Mouse (Mus musculus): ENCODE data around the gene Rnf220. TPM values are rescaled to one million over a fixed set of nuclear protein-coding genes. Genes with fewer than 3 reads are reported as not detected.
A peak's percentile ranks its signal among the peaks of the same experiment; 100 is the strongest.

The Rnf220 gene
- total and polyA plus RNA-seq, 2 experiments from 2014 or later, result 25.6 to 62.3 TPM

- Histone ChIP-seq H3K36me3 (replicated peaks; ENCODE audit: control insufficient read depth, insufficient read depth, low read length) (peaks cover 36% of the 10 kb centered on the region), H3K27me3 (ENCODE audit: control insufficient read depth, insufficient read depth, low read length) (no peaks in the 10 kb centered on the region), H3K9me3 (replicated peaks; ENCODE audit: control insufficient read depth, low read length) (no peaks in the 10 kb centered on the region), H3K4me3 (ENCODE audit: low read depth, low read length) (peak overlapping the region; percentile 65), H3K9ac (replicated peaks; ENCODE audit: low read depth, low read length) (peak overlapping the region; percentile 70), H3K4me2 (ENCODE audit: low read depth, low read length) (peak overlapping the region; percentile 87), H3K27ac (ENCODE audit: low read depth) (peak overlapping the region; percentile 90), H3K4me1 (ENCODE audit: control insufficient read depth, insufficient read depth) (peaks cover 8% of the 10 kb centered on the region)
- ATAC-seq (ENCODE audit: insufficient read depth, low read depth) (no peak), DNase-seq (ENCODE audit: low spot score) (no peak)
- TF ChIP-seq CTCF (IDR thresholded peaks at IDR 0.05; ENCODE audit: low read depth) (no peak), EP300 (IDR thresholded peaks at IDR 0.05; ENCODE audit: low read depth) (no peak)
- WGBS, result 23% methylated on average over 25 of the region's 25 CpGs
Measured at GRCm38 (mm10) chr4:117288277-117288926, 208.4 kb downstream of the Rnf220 start.

- no peaks in the 10 kb centered on the region for H3K27me3 ChIP-seq (ENCODE audit: control insufficient read depth, insufficient read depth, low read length)
- no peaks in the 10 kb centered on the region for H3K9me3 ChIP-seq (replicated peaks; ENCODE audit: control insufficient read depth, low read length)
- WGBS, result 71% methylated on average over 4 of the region's 4 CpGs
- TF ChIP-seq CTCF (IDR thresholded peaks at IDR 0.05; ENCODE audit: low read depth), result no peak
- no peak for TF ChIP-seq EP300 (IDR thresholded peaks at IDR 0.05; ENCODE audit: low read depth)
- peaks cover 64% of the 10 kb centered on the region for H3K36me3 ChIP-seq (replicated peaks; ENCODE audit: control insufficient read depth, insufficient read depth, low read length)
- no peak overlapping the region for H3K4me3 ChIP-seq (ENCODE audit: low read depth, low read length)
- H3K4me2 ChIP-seq (ENCODE audit: low read depth, low read length), result no peak overlapping the region
- no peak overlapping the region; the same call in 1 of the 2 replicates for H3K9ac ChIP-seq (replicated peaks; ENCODE audit: low read depth, low read length)
- H3K4me1 ChIP-seq (ENCODE audit: control insufficient read depth, insufficient read depth), result 0 out of 2 replicates have a peak, but pooled peaks cover 6% of the 10 kb centered on the region
- H3K27ac ChIP-seq (ENCODE audit: low read depth), result no peak overlapping the region
- DNase-seq (ENCODE audit: low spot score), result no peak
- ATAC-seq (ENCODE audit: insufficient read depth, low read depth), result no peak
Measured at GRCm38 (mm10) chr4:117284363-117284762, 212.5 kb downstream of the Rnf220 start.

DNA sequence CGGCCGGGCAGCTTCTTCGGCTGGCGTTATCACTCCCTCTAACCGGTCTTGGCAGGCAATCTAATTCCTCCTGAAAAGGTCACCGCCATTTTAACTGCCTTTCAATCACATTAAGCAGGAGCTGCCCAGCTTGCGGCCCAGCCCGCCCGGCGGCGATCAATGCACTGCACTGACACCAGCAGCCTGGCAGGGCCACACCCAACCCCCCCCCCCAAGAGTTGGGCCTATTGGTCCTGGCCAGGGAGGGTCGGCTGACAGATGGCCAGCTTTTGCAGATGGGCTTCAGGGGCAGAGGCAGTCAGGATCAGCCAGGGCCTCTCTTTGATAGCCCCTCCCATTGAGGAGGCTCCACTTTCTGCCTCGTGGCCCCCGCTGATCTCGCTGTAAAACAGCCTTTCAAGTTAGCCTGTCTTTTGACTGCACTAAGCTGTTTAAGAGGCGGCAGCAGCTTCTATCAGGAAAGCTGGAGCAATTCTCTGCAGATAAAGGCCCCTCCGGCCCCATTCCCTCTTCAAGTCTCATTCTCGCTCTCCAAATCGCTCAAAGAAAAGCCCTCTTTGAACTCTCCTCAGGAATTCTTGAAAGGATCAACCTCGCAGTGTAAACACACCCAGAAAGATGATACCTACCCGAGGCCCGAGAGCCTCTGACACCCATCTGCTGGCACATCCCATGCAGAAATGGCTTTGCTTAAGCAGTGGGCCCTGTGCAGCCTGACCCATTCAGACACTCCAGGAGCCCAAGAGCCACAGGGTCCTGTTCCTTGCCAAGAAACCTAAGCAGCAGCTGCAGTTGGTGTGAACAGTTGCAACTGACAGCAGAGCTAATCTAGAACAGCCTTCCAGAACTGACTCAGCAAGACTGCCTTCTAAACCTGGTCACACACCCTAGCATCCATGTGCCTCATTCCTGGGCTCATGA lies 213.3 kb downstream of the Rnf220 start:
- Histone ChIP-seq H3K4me2 (ENCODE audit: low read depth, low read length) (no peak overlapping the region), H3K9ac (replicated peaks; ENCODE audit: low read depth, low read length) (no peak overlapping the region), H3K27me3 (ENCODE audit: control insufficient read depth, insufficient read depth, low read length) (no peaks in the 10 kb centered on the region), H3K27ac (ENCODE audit: low read depth) (no peak overlapping the region), H3K4me1 (ENCODE audit: control insufficient read depth, insufficient read depth) (0 out of 2 replicates have a peak, but pooled peaks cover 6% of the 10 kb centered on the region), H3K4me3 (ENCODE audit: low read depth, low read length) (no peak overlapping the region), H3K9me3 (replicated peaks; ENCODE audit: control insufficient read depth, low read length) (no peaks in the 10 kb centered on the region), H3K36me3 (replicated peaks; ENCODE audit: control insufficient read depth, insufficient read depth, low read length) (peaks cover 71% of the 10 kb centered on the region)
- TF ChIP-seq EP300 (IDR thresholded peaks at IDR 0.05; ENCODE audit: low read depth), result no peak
- no peak for TF ChIP-seq CTCF (IDR thresholded peaks at IDR 0.05; ENCODE audit: low read depth)
- DNase-seq (ENCODE audit: low spot score) (no peak), ATAC-seq (ENCODE audit: insufficient read depth, low read depth) (no peak)
- 39% methylated on average over 22 of the region's 22 CpGs for WGBS

DNA sequence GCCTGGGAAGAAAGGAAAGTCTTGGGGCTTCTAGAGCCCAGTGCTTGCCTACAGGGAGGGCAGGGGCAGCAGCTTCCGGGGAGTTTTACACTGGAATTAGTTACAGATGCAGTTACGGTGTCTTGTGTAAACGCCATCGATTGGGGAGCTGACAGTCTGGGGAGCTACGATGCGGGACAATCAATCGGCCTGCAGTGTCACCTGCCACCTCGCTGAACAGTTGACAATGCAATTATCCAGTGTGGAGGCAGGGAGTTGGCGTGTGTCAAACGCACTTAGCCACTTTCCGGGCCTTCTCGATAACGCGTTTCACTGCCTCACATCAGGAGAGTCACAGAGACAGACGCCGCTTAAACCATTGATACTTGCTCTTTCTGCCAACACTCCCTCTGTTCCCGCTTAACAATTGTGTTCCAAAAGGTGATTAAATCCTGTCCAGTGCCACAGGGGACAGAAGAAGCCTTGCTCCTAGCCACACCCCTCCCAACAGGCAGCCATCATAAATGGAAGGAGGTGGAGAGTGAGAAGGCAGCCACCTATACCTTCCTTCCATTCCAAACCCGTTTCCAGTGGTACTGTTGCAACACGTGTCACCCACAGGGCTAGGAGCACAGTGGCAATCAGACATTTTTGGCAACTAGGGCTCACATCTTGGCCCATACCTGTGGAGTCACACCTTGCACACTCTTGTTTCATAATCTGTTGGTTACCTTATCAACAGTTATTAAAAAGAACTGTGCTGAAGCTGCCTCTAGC lies 215.6 kb downstream of the Rnf220 start:
- no peak for DNase-seq (ENCODE audit: low spot score)
- no peak overlapping the region for H3K27ac ChIP-seq (ENCODE audit: low read depth)
- peaks cover 84% of the 10 kb centered on the region for H3K36me3 ChIP-seq (replicated peaks; ENCODE audit: control insufficient read depth, insufficient read depth, low read length)
- H3K4me3 ChIP-seq (ENCODE audit: low read depth, low read length), result no peak overlapping the region
- H3K9ac ChIP-seq (replicated peaks; ENCODE audit: low read depth, low read length), result no peak overlapping the region
- no peaks in the 10 kb centered on the region for H3K9me3 ChIP-seq (replicated peaks; ENCODE audit: control insufficient read depth, low read length)
- H3K4me2 ChIP-seq (ENCODE audit: low read depth, low read length), result no peak overlapping the region
- H3K27me3 ChIP-seq (ENCODE audit: control insufficient read depth, insufficient read depth, low read length), result no peaks in the 10 kb centered on the region
- WGBS, result 75% methylated on average over 19 of the region's 19 CpGs
- 0 out of 2 replicates have a peak, but pooled peaks cover 6% of the 10 kb centered on the region for H3K4me1 ChIP-seq (ENCODE audit: control insufficient read depth, insufficient read depth)
- TF ChIP-seq EP300 (IDR thresholded peaks at IDR 0.05; ENCODE audit: low read depth) (no peak), CTCF (IDR thresholded peaks at IDR 0.05; ENCODE audit: low read depth) (no peak)
- ATAC-seq (ENCODE audit: insufficient read depth, low read depth), result no peak

DNA sequence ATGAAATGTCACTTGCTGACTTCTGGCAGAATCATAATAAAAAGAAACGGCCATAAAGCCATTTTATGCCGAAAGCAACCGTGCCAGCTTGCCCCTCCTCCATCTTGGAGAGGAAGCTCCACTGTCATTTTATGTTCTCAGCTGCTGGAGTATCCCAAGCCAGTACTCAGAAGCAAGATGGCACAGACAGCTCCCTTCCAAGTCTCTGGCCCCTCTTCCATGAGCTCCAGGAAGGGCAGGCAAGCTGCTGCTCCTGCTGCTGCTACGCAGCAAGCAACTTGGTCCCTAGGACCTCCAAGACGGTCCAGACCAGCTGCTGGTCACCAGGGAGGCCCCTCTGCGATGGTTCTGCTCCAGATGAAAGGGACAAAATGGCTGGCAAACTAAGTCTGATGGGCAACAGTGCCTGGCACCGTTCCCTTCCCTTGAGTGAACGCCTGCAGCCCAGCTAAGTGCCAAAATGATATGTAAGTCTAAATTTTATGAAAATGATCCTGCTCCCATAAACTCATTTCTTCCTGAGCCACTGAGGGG lies 216.4 kb downstream of the Rnf220 start:
- no peak overlapping the region for H3K9ac ChIP-seq (replicated peaks; ENCODE audit: low read depth, low read length)
- no peak for TF ChIP-seq CTCF (IDR thresholded peaks at IDR 0.05; ENCODE audit: low read depth)
- TF ChIP-seq EP300 (IDR thresholded peaks at IDR 0.05; ENCODE audit: low read depth), result no peak
- WGBS, result 90% methylated on average over 8 of the region's 8 CpGs
- no peak overlapping the region for H3K4me2 ChIP-seq (ENCODE audit: low read depth, low read length)
- no peak overlapping the region for H3K27ac ChIP-seq (ENCODE audit: low read depth)
- DNase-seq (ENCODE audit: low spot score) (no peak), ATAC-seq (ENCODE audit: insufficient read depth, low read depth) (no peak)
- H3K36me3 ChIP-seq (replicated peaks; ENCODE audit: control insufficient read depth, insufficient read depth, low read length), result peaks cover 84% of the 10 kb centered on the region
- no peaks in the 10 kb centered on the region for H3K27me3 ChIP-seq (ENCODE audit: control insufficient read depth, insufficient read depth, low read length)
- no peak overlapping the region for H3K4me3 ChIP-seq (ENCODE audit: low read depth, low read length)
- H3K4me1 ChIP-seq (ENCODE audit: control insufficient read depth, insufficient read depth), result 0 out of 2 replicates have a peak, but pooled peaks cover 6% of the 10 kb centered on the region
- H3K9me3 ChIP-seq (replicated peaks; ENCODE audit: control insufficient read depth, low read length), result no peaks in the 10 kb centered on the region
